Mouse (Mus musculus): ENCODE measurements around the gene Gpatch4.
A peak's percentile ranks its signal among the peaks of the same experiment; 100 is the strongest.

Gpatch4 gene

DNA sequence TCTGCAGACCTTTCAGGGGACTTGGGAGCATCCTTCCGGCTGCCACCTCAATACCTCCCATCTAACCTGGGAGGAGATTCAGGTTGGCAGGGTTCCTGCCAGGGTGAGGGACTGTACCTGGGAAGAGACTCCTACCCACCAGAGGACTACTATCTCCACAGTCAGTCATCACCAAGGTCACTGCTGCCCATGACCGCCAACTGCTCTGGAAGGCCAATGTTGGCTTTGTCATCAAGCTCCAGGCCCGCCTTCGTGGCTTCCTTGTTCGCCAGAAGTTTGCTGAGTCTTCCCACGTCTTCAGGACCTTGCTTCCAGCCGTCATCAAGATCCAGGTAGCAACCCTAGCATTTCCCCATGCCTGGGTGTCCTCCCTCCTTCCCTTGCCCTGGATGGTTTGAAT is 58.8 kb downstream of the Gpatch4 start:
- DNase-seq: no peak

DNA sequence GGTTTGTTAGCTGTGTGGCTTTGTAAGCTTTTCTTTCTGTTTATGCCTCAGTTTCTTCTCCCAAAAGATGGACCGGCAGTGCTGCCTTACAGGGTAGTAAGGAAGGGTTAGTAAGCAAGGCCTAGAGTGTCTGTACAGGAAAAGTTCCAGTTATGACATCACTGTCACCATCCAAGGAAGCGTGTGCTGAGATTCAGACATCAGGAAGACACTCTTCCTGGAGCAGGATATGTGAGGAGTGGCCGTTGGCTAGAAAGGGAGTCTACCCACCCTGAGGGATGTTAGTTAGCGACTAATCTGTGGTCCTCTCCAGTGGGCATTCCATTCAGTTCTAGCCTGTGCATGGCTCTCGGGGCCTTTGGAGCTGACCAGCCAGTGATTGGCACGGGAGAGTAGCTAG is 59.3 kb downstream of the Gpatch4 start:
- peak; percentile 14 for DNase-seq

DNA sequence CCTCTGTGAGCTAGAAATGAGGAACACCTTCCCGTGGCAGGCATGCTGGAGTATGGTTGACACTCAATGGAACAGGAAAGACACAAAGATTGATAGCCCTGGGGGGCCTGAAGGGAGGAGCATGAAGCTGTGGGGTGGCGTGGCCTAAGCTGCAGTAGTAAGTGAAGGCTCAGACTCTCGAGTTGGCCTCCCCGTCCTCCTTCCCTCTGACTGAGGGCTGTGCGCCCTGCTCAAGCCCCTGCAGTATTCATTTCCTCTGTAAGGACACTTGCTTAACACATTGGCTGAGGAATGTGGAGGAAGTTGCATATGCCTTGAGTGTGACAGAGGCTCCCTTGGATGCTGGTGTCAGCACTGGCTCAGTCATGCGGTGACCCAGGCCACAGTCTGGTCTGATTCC is 59.7 kb downstream of the Gpatch4 start:
- DNase-seq: peak; percentile 51

All from kidney, postnatal 10 days (tissue).